Mouse (Mus musculus) heart, embryonic 13.5 days (tissue): ENCODE data around the gene Ttc3. TPM values are rescaled to one million over a fixed set of nuclear protein-coding genes. Genes with fewer than 3 reads are reported as not detected.
"Not testable (repeated sequence)": the region's sequence is repeated elsewhere in the genome, so short reads cannot be mapped to it uniquely, and the experiment has no call there.

Experiments used
- ATAC-seq: fragments of 200-750 bp; cut with Nextera tagmentation; 2 replicates; pipeline ENCODE4 v1.8.0; 2017; ENCODE audit warnings: moderate TSS enrichment; ENCODE audit not compliant: insufficient number of reproducible peaks, low FRiP score, low TSS enrichment; ENCODE audit errors: extremely low read depth
- H3K27ac ChIP-seq: fragments of 300-500 bp; sonication (generic); replicated peaks from 2 replicates; pipeline ENCODE4 v1.5.1; 2015; ENCODE audit warnings: moderate library complexity, mild to moderate bottlenecking, inconsistent platforms
- H3K27me3 ChIP-seq: fragments of 300-500 bp; sonication (generic); replicated peaks from 2 replicates; pipeline ENCODE4 v1.6.1; 2015; ENCODE audit warnings: mild to moderate bottlenecking, inconsistent platforms
- H3K36me3 ChIP-seq: fragments of 300-500 bp; sonication (generic); 2 replicates; pipeline ENCODE4 v1.6.1; 2015; ENCODE audit warnings: mild to moderate bottlenecking, inconsistent platforms
- H3K4me1 ChIP-seq: fragments of 300-500 bp; sonication (generic); 2 replicates; pipeline ENCODE4 v1.6.1; 2015; ENCODE audit warnings: inconsistent platforms
- H3K4me2 ChIP-seq: fragments of 300-500 bp; sonication (generic); 2 replicates; pipeline ENCODE4 v1.6.1; 2015; ENCODE audit warnings: inconsistent platforms, mild to moderate bottlenecking, moderate library complexity
- H3K4me3 ChIP-seq: fragments of 300-500 bp; sonication (generic); 2 replicates; pipeline ENCODE4 v1.5.1; 2015; ENCODE audit warnings: moderate library complexity, mild to moderate bottlenecking, inconsistent platforms
- H3K9ac ChIP-seq: fragments of 300-500 bp; sonication (generic); 2 replicates; pipeline ENCODE4 v1.6.1; 2015; ENCODE audit warnings: inconsistent platforms, mild to moderate bottlenecking, moderate library complexity
- H3K9me3 ChIP-seq: fragments of 300-500 bp; sonication (generic); 2 replicates; pipeline ENCODE4 v1.6.1; 2016; ENCODE audit warnings: inconsistent platforms
- WGBS: fragments of 180-500 bp; shearing (Covaris S2); methylation state at CpG from one replicate; pipeline ENCODE4 v1.1.7; 2015; ENCODE audit warnings: mixed read lengths; 5-methylcytosine and 5-hydroxymethylcytosine counted together
- polyA plus RNA-seq: library from polyadenylated mRNA; unstranded; fragments of >200 nt; fragmentation: Nextera tagmentation; extraction: Ambion mirVana; gene quantifications from 2 replicates; pipeline ENCODE4 v1.2.1, GENCODE M21; 2015

Gene Ttc3
- polyA plus RNA-seq, 1 experiment from 2014 or later: 158 TPM

GRCm38 (mm10) chr16:94339164-94340160 is 31.0 kb upstream of the Ttc3 start:
- not testable (repeated sequence) for H3K9ac ChIP-seq, ATAC-seq, H3K36me3 ChIP-seq, H3K4me1 ChIP-seq, H3K4me2 ChIP-seq, H3K27me3 ChIP-seq, H3K9me3 ChIP-seq, H3K27ac ChIP-seq, H3K4me3 ChIP-seq
- 87% methylated on average over 20 of the region's 22 CpGs for WGBS

- no peak for ATAC-seq
- Histone ChIP-seq H3K4me1 (0 out of 2 replicates have a peak, but pooled peaks cover 5% of the 10 kb centered on the region), H3K27ac (no peak overlapping the region), H3K9ac (no peak overlapping the region), H3K4me2 (no peak overlapping the region), H3K36me3 (no peaks in the 10 kb centered on the region), H3K27me3 (no peaks in the 10 kb centered on the region), H3K4me3 (no peak overlapping the region), H3K9me3 (no peaks in the 10 kb centered on the region)
- WGBS: 83% methylated on average over 1 of the region's 1 CpGs
These were observed 24.7 kb upstream of the Ttc3 start for GRCm38 (mm10) chr16:94345733-94346132.

GRCm38 (mm10) chr16:94347080-94347731 is 23.2 kb upstream of the Ttc3 start:
- H3K4me2 ChIP-seq: no peak overlapping the region
- 70% methylated on average over 7 of the region's 7 CpGs for whole genome bisulfite sequencing
- no peak for ATAC-seq
- no peaks in the 10 kb centered on the region for H3K36me3 ChIP-seq
- no peak overlapping the region for H3K9ac ChIP-seq
- no peaks in the 10 kb centered on the region for H3K9me3 ChIP-seq
- H3K27ac ChIP-seq: no peak overlapping the region
- H3K4me1 ChIP-seq: 0 out of 2 replicates have a peak, but pooled peaks cover 5% of the 10 kb centered on the region
- no peak overlapping the region for H3K4me3 ChIP-seq
- no peaks in the 10 kb centered on the region for H3K27me3 ChIP-seq

- H3K9ac ChIP-seq: no peak overlapping the region
- no peaks in the 10 kb centered on the region for H3K27me3 ChIP-seq
These were observed 21.6 kb upstream of the Ttc3 start for GRCm38 (mm10) chr16:94348779-94349178.

GRCm38 (mm10) chr16:94349588-94350286 is 20.7 kb upstream of the Ttc3 start:
- Histone ChIP-seq H3K27me3 (no peaks in the 10 kb centered on the region), H3K9me3 (no peaks in the 10 kb centered on the region), H3K4me3 (no peak overlapping the region), H3K4me2 (no peak overlapping the region), H3K4me1 (peaks cover 11% of the 10 kb centered on the region; the same call in 1 of the 2 replicates), H3K9ac (no peak overlapping the region), H3K36me3 (no peaks in the 10 kb centered on the region), H3K27ac (no peak overlapping the region)
- 55% methylated on average over 11 of the region's 11 CpGs for WGBS
- no peak for ATAC-seq

More at GRCm38 (mm10) chr16:94348779-94349178, 21.6 kb upstream of the Ttc3 start:
- no peak overlapping the region for H3K4me2 ChIP-seq
- ATAC-seq: no peak
- no peak overlapping the region for H3K27ac ChIP-seq
- no peaks in the 10 kb centered on the region for H3K9me3 ChIP-seq
- H3K4me1 ChIP-seq: 0 out of 2 replicates have a peak, but pooled peaks cover 5% of the 10 kb centered on the region
- 81% methylated on average over 2 of the region's 2 CpGs for WGBS
- H3K36me3 ChIP-seq: no peaks in the 10 kb centered on the region
- no peak overlapping the region for H3K4me3 ChIP-seq

GRCm38 (mm10) chr16:94350287-94350677 is 20.1 kb upstream of the Ttc3 start:
- no peak overlapping the region for H3K9ac ChIP-seq
- no peak overlapping the region for H3K4me3 ChIP-seq
- no peaks in the 10 kb centered on the region for H3K27me3 ChIP-seq
- peaks cover 14% of the 10 kb centered on the region; the same call in 1 of the 2 replicates for H3K4me1 ChIP-seq
- WGBS: 69% methylated on average over 10 of the region's 10 CpGs
- H3K9me3 ChIP-seq: no peaks in the 10 kb centered on the region
- no peaks in the 10 kb centered on the region for H3K36me3 ChIP-seq
- no peak overlapping the region for H3K27ac ChIP-seq
- H3K4me2 ChIP-seq: no peak overlapping the region
- ATAC-seq: no peak

- Histone ChIP-seq H3K4me3 (no peak overlapping the region), H3K36me3 (no peaks in the 10 kb centered on the region), H3K27me3 (no peaks in the 10 kb centered on the region), H3K4me2 (peak overlapping the region; percentile 1; the same call in 1 of the 2 replicates), H3K27ac (0 out of 2 replicates have a peak overlapping the region, but pooled peaks have one; percentile 16), H3K4me1 (peaks cover 14% of the 10 kb centered on the region; the same call in 1 of the 2 replicates), H3K9me3 (no peaks in the 10 kb centered on the region), H3K9ac (no peak overlapping the region)
- no peak for ATAC-seq
- 32% methylated on average over 9 of the region's 9 CpGs for WGBS
These were observed 16.0 kb upstream of the Ttc3 start for GRCm38 (mm10) chr16:94354450-94354849.

- Histone ChIP-seq H3K9ac (no peak overlapping the region), H3K9me3 (no peaks in the 10 kb centered on the region), H3K4me3 (no peak overlapping the region), H3K36me3 (no peaks in the 10 kb centered on the region), H3K27ac (no peak overlapping the region), H3K4me1 (peaks cover 8% of the 10 kb centered on the region; the same call in 1 of the 2 replicates), H3K27me3 (no peaks in the 10 kb centered on the region), H3K4me2 (no peak overlapping the region)
- 42% methylated on average over 7 of the region's 7 CpGs for WGBS
- no peak for ATAC-seq
These were observed 14.4 kb upstream of the Ttc3 start for GRCm38 (mm10) chr16:94356046-94356445.

- WGBS: 64% methylated on average over 11 of the region's 11 CpGs
- Histone ChIP-seq H3K4me3 (no peak overlapping the region), H3K9ac (no peak overlapping the region), H3K9me3 (no peaks in the 10 kb centered on the region), H3K36me3 (no peaks in the 10 kb centered on the region), H3K4me2 (no peak overlapping the region), H3K27me3 (no peaks in the 10 kb centered on the region), H3K27ac (no peak overlapping the region), H3K4me1 (peaks cover 11% of the 10 kb centered on the region)
- no peak for ATAC-seq
These were observed 13.5 kb upstream of the Ttc3 start for GRCm38 (mm10) chr16:94356776-94357494.

GRCm38 (mm10) chr16:94358091-94358490 is 12.3 kb upstream of the Ttc3 start:
- Histone ChIP-seq H3K9ac (no peak overlapping the region), H3K4me2 (no peak overlapping the region), H3K36me3 (no peaks in the 10 kb centered on the region), H3K9me3 (no peaks in the 10 kb centered on the region), H3K4me1 (peaks cover 18% of the 10 kb centered on the region), H3K27ac (no peak overlapping the region), H3K27me3 (no peaks in the 10 kb centered on the region), H3K4me3 (no peak overlapping the region)
- WGBS: 72% methylated on average over 3 of the region's 3 CpGs
- ATAC-seq: no peak
